Mouse (Mus musculus): ENCODE data around the gene Whrn.

DNA sequence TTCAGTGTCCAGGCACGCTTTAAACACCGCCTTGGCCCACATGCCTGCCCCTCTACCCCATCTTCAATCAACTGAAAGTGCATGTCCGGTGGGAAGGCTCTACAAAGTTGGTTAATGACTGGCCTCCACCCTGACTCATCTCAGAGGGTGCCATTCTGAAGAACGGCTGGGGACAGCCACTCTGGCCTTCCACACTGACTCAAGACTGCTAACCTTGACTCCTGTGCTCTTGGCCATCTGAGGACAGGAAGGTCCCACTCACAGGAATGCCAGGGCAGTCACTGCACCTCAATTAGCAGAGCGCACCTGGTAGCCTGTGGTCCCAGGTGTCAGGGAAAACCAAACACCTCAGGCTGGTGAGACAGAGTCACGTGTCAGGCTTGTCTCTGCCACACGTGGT is 17.8 kb downstream of the Whrn start:
- TF ChIP-seq CTCF (IDR thresholded peaks at IDR 0.05; ENCODE audit: extremely low read depth, insufficient read depth, insufficient read length, insufficient replicate concordance) (no peak), POLR2A (IDR thresholded peaks at IDR 0.05; ENCODE audit: low read depth, low read length) (no peak)

All from spleen, adult 2 months (tissue).